ENCODE assay signal across 17 mouse cellular contexts in the genomic region with DNA sequence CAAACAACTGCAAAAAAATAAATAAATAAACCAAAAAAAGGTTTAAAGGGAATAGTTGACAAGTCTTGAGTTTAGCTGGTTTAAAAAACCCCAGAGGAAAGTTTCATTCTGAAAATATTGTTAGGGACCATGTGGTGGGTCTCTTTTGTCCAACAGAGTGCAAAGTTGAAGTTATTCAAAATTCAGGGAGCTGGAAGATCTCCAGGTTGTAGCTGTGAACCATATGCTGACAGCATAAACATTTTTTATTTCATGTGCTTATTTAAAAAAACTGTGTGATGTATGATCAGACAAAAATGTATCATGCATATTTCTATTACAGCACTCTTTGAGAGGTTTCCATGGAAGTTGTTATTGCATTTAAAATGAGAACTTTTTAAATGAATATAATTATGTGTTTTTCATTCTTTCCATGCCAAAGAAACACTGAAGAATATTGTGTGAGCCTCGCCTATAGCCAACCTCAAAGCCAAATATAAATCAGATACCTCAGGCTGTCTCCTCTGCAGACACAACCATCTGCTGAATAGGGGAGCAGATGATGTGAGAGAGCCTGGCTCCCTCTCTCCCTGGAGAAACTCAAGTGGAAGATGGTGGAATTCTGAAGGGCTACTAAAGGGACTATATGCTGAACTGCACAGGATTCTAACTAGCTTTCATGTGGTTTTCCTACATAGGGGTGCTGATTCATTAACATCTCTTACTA.
DNase-seq lines count a peak whose midpoint lies in the region; ATAC-seq and TF ChIP-seq lines count a peak whose summit lies in the region.
"Had no signal": no experiment of that assay in that cellular context is flagged by ENCODE, and none has a peak within 500 bp of the region (broad histone marks: within the 10 kb centered on the region; RNA-seq: fewer than 3 reads in every experiment).

No protein-coding gene starts in this region.

- no peak for TF ChIP-seq CTCF in forebrain, postnatal 0 days (IDR thresholded peaks at IDR 0.05; ENCODE audit: low read depth)

- H3K36me3 ChIP-seq in lung, embryonic 16.5 days (ENCODE audit: control insufficient read depth, insufficient read depth, low read length), result no peaks in the 10 kb centered on the region
- H3K36me3 ChIP-seq in forebrain, postnatal 0 days (ENCODE audit: insufficient read depth), result no peaks in the 10 kb centered on the region
- H3K36me3 ChIP-seq: embryonic facial prominence, embryonic 13.5 days; G1E; heart, embryonic 13.5 days; midbrain, embryonic 13.5 days had no signal

- H3K27ac ChIP-seq in lung, embryonic 16.5 days (ENCODE audit: low read length), result no peak overlapping the region
- peak overlapping the region; percentile 42 for H3K27ac ChIP-seq in forebrain, postnatal 0 days (ENCODE audit: low read depth, low read length)
- H3K27ac ChIP-seq: embryonic facial prominence, embryonic 13.5 days; heart, embryonic 13.5 days; macrophage; midbrain, embryonic 13.5 days had no signal

- H3K9me3 ChIP-seq in lung, embryonic 16.5 days (ENCODE audit: control insufficient read depth, low read length), result no peaks in the 10 kb centered on the region
- H3K9me3 ChIP-seq in forebrain, postnatal 0 days (ENCODE audit: low read length), result no peaks in the 10 kb centered on the region
- H3K9me3 ChIP-seq: G1E; heart, embryonic 13.5 days; midbrain, embryonic 13.5 days had no signal

- H3K4me3 ChIP-seq in lung, embryonic 16.5 days (ENCODE audit: low read length), result no peak overlapping the region
- no peak overlapping the region for H3K4me3 ChIP-seq in forebrain, postnatal 0 days (ENCODE audit: low read depth, low read length)
- H3K4me3 ChIP-seq: embryonic facial prominence, embryonic 13.5 days; heart, embryonic 13.5 days; midbrain, embryonic 13.5 days had no signal

- peaks cover 3% of the 10 kb centered on the region; the same call in 1 of the 2 replicates for H3K4me1 ChIP-seq in lung, embryonic 16.5 days (replicated peaks; ENCODE audit: control insufficient read depth, insufficient read depth, low read length)
- no peaks in the 10 kb centered on the region for H3K4me1 ChIP-seq in forebrain, postnatal 0 days (ENCODE audit: insufficient read depth)
- H3K4me1 ChIP-seq: heart, embryonic 13.5 days; midbrain, embryonic 13.5 days had no signal

- intact Hi-C loops in left cerebral cortex, postnatal 25 days (cut with DNase I), result loop anchor here (5.0 kb wide), 1 partner anchor 434 kb away; no protein-coding TSS in a partner anchor

- DNase-seq in frontal cortex, postnatal 25 days (ENCODE audit: low spot score in 2 of 2), result no peak
- DNase-seq in lung, postnatal 4 days, result no peak
- peak; percentile 59 for DNase-seq in forebrain, postnatal 0 days
- DNase-seq in left cerebral cortex, postnatal 25 days (ENCODE audit: low spot score in 2 of 2), result peak; percentile 27 to 82
- DNase-seq in Muller cell, postnatal 12 days (ENCODE audit: inconsistent ontology term), result no peak
- DNase-seq: adrenal gland, adult 8-10 months; heart, postnatal 4 days; kidney, adult 9 months; thymus, adult 18-20 months had no signal

- H3K9ac ChIP-seq in lung, embryonic 16.5 days (ENCODE audit: low read length), result no peak overlapping the region
- no peak overlapping the region for H3K9ac ChIP-seq in forebrain, postnatal 0 days
- H3K9ac ChIP-seq: embryonic facial prominence, embryonic 13.5 days; heart, embryonic 13.5 days; midbrain, embryonic 13.5 days had no signal

- no peak overlapping the region for H3K4me2 ChIP-seq in lung, embryonic 16.5 days (ENCODE audit: low read depth, low read length)
- no peak overlapping the region for H3K4me2 ChIP-seq in forebrain, postnatal 0 days (ENCODE audit: low read depth)
- H3K4me2 ChIP-seq: embryonic facial prominence, embryonic 13.5 days; heart, embryonic 13.5 days; liver, embryonic 11.5 days; midbrain, embryonic 13.5 days had no signal

- 34% methylated on average over 1 of the region's 1 CpGs for WGBS in lung, embryonic 16.5 days
- WGBS in forebrain, postnatal 0 days, result 31% methylated on average over 1 of the region's 1 CpGs

- H3K27me3 ChIP-seq in lung, embryonic 16.5 days (ENCODE audit: control insufficient read depth, insufficient read depth, low read depth, low read length), result no peaks in the 10 kb centered on the region
- H3K27me3 ChIP-seq in forebrain, postnatal 0 days (ENCODE audit: insufficient read depth, low read length), result no peaks in the 10 kb centered on the region
- H3K27me3 ChIP-seq: embryonic facial prominence, embryonic 13.5 days; heart, embryonic 13.5 days; midbrain, embryonic 13.5 days had no signal

- ATAC-seq in frontal cortex, adult (ENCODE audit: low TSS enrichment), result peak; percentile 94
- peak; percentile 92 for ATAC-seq in lung, embryonic 16.5 days (ENCODE audit: low read depth)
- peak; percentile 94 for ATAC-seq in forebrain, postnatal 0 days

Comparison
In these comparisons a context has a peak if more than half of its experiments do, and no peak if none do; other contexts are left out.
1. DNase-seq: peak in forebrain, postnatal 0 days (single experiment) and left cerebral cortex, postnatal 25 days (2 of 2); none in frontal cortex, postnatal 25 days (0 of 2), lung, postnatal 4 days (0 of 2) and Muller cell, postnatal 12 days (single experiment).
2. Peak in every context shown above with its lines, with median percentiles within 50 percentile points of each other: ATAC-seq.